Mouse (Mus musculus): ENCODE results near the gene Gimap9. TPM values are rescaled to one million over a fixed set of nuclear protein-coding genes. Genes with fewer than 3 reads are reported as not detected.

Gene Gimap9
- 6.1 TPM for polyA plus RNA-seq (2014; fragmentation: Illumina TruSeq; extraction: RNeasy Lipid Tissue Mini Kit (QIAGEN cat#74804); ENCODE audit: low read depth, low replicate concordance)

DNA sequence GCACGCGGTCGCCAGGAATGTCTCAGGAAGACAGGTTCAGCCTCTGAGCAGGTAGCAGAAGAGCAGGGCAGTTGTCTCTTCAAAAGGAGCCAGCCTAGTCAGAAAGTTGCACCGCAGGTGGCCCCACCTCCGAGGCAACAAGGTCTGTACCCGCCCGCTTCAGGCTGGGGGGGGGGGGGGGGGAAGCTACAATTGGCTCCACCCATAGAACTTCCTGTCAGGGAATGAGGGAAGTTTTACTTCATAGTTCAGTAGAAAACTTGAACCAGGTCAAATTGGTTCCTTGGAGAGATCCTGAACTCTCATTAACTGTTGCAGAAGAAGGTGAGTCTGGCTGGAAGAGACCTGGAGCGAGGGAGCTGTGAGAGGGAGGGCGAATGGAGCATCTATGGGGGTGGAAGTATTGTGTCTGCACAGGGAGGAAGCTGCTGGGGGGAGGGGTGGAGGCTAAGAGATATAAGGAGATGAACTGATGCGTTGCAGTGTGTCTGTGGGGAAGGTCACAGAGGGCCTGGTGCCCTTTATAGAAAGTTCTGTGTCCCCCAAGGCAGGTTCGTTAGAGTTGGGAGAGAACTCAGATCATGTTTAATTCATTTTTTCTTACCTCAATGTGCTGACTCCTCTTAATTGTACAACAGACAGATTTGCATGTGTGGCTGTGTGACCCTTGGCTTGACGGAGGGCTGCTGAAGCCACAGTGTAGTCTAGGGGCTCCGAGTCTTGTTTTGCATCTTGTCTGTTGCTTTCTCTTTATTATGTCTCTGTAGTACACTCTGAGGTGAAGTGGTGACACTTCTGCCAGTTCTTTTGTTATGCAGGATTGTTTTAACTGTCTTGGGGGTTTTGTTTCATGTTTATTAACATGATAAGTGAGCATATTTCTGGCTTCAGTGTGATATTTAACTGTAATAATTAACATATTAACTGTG lies at the start of gene Gimap9:
Gimap9 (plus strand) TSS at position 199 of the 929 bp plus-strand sequence.

DNA sequence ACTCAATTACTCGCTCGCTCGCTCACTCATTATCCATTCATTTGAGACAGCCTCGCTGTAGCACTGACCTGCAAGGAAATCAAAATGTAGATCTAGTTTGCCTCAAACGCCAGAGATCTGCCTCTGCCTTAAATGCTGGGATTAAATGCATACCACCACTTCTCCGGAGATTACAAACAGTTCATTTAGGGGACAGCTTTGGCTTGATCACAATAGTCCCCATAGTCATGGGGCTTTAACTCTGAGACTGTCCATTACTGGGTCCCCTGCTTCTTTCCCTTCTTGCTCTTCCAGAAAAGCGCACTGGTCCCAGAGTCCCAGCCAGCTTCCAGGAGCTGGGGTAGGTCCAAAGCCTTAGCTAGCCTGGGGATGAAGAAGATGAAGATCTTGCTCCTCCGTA lies 49.5 kb upstream of the Gimap9 start, which contains the start of gene AI854703:
AI854703 (plus strand) TSS at position 301 of the 400 bp plus-strand sequence.

DNA sequence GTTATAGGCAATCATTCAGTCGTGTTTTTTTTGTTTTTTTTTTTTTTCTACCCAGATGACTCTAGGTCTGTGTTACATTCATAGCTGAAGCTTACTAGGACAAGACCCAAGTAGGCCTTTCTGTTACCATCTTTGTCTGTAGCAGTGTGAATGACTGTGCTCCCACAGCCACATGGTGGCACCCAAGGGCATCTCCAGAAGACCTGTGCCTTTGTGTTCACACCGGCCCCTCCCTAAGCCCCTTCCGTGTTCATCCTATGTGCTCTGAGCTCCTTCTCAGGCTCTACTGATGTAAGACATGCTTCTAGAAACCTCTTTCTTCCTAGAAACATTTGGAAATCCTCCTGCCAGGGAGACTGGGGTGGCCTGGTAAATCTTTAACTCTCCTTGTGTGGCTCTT lies 28.9 kb upstream of the Gimap9 start, which contains the start of gene Gimap8:
Gimap8 (plus strand) TSS at position 240 of the 400 bp plus-strand sequence.

DNA sequence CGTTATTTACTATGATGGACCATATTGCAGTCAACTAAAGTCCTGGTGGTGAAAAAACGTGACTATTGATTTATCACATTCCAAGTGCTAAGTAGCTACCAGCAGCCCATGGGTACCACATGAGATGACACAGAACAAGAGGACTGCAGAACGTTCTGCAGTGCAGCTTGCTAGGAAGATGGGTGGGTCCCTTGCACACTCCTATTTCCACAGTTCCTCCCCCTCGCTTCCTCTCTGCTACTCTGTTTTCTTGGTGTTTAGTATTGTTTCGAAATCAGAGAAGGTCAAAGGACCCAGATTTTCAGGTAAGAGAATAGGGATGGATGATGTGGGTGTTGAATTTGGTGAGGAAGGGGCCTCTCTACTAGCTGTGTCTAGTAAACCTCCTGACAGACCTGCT lies 8.4 kb downstream of the Gimap9 start, which contains the start of gene Gimap4:
Gimap4 (plus strand) TSS at position 231 of the 400 bp plus-strand sequence.

DNA sequence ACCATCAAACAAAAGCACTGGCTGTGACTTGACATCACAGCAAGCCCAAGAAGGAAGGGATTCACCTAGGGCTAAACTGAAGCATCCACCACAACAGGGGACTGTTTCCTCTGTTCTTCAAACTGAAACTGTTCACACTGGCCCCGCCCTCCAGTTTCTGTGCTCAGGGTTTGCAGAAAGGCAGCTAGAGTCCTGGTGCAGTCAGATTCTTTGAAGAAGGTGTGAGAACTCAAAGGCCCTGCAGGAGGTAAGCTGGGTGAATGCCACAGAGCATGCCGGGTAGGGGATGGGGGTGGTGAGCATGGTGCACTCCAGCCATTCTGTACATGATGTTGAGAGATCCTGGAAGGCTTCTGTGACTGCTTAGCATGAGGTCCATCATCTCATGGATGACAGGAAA lies 42.5 kb downstream of the Gimap9 start, which contains the start of the genes Gm28053 and Gimap7:
Gm28053 (plus strand) TSS at position 153 of the 400 bp plus-strand sequence.
Gimap7 (plus strand) TSS at position 167 of the 400 bp plus-strand sequence.

Other genes with a start within 250 kb of the Gimap9 start
- 9.5 TPM for gene Zfp467, start 230.3 kb upstream of the Gimap9 start, polyA plus RNA-seq (2014; fragmentation: Illumina TruSeq; extraction: RNeasy Lipid Tissue Mini Kit (QIAGEN cat#74804); ENCODE audit: low read depth, low replicate concordance)
- gene Sspo, start 227.9 kb upstream of the Gimap9 start, polyA plus RNA-seq (2014; fragmentation: Illumina TruSeq; extraction: RNeasy Lipid Tissue Mini Kit (QIAGEN cat#74804); ENCODE audit: low read depth, low replicate concordance) = 0.50 TPM
- gene Atp6v0e2, start 138.5 kb upstream of the Gimap9 start, polyA plus RNA-seq (2014; fragmentation: Illumina TruSeq; extraction: RNeasy Lipid Tissue Mini Kit (QIAGEN cat#74804); ENCODE audit: low read depth, low replicate concordance) = 17.0 TPM
- gene Lrrc61, start 121.3 kb upstream of the Gimap9 start, polyA plus RNA-seq (2014; fragmentation: Illumina TruSeq; extraction: RNeasy Lipid Tissue Mini Kit (QIAGEN cat#74804); ENCODE audit: low read depth, low replicate concordance) = 15.5 TPM
- gene Rarres2, start 103.3 kb upstream of the Gimap9 start, polyA plus RNA-seq (2014; fragmentation: Illumina TruSeq; extraction: RNeasy Lipid Tissue Mini Kit (QIAGEN cat#74804); ENCODE audit: low read depth, low replicate concordance) = 115 TPM
- not detected for gene Gm45021, start 86.5 kb upstream of the Gimap9 start, polyA plus RNA-seq (2014; fragmentation: Illumina TruSeq; extraction: RNeasy Lipid Tissue Mini Kit (QIAGEN cat#74804); ENCODE audit: low read depth, low replicate concordance)
- gene Repin1, start 82.2 kb upstream of the Gimap9 start, polyA plus RNA-seq (2014; fragmentation: Illumina TruSeq; extraction: RNeasy Lipid Tissue Mini Kit (QIAGEN cat#74804); ENCODE audit: low read depth, low replicate concordance) = 20.4 TPM
- not detected for gene Gm44965, start 82.2 kb upstream of the Gimap9 start, polyA plus RNA-seq (2014; fragmentation: Illumina TruSeq; extraction: RNeasy Lipid Tissue Mini Kit (QIAGEN cat#74804); ENCODE audit: low read depth, low replicate concordance)
- gene Zfp775, start 74.1 kb upstream of the Gimap9 start, polyA plus RNA-seq (2014; fragmentation: Illumina TruSeq; extraction: RNeasy Lipid Tissue Mini Kit (QIAGEN cat#74804); ENCODE audit: low read depth, low replicate concordance) = 8.5 TPM
- gene AI854703, start 49.4 kb upstream of the Gimap9 start, polyA plus RNA-seq (2014; fragmentation: Illumina TruSeq; extraction: RNeasy Lipid Tissue Mini Kit (QIAGEN cat#74804); ENCODE audit: low read depth, low replicate concordance) = 0.60 TPM
- 10.2 TPM for gene Gimap8, start 28.9 kb upstream of the Gimap9 start, polyA plus RNA-seq (2014; fragmentation: Illumina TruSeq; extraction: RNeasy Lipid Tissue Mini Kit (QIAGEN cat#74804); ENCODE audit: low read depth, low replicate concordance)
- 36.6 TPM for gene Gimap4, start 8.4 kb downstream of the Gimap9 start, polyA plus RNA-seq (2014; fragmentation: Illumina TruSeq; extraction: RNeasy Lipid Tissue Mini Kit (QIAGEN cat#74804); ENCODE audit: low read depth, low replicate concordance)
- gene Gimap6, start 32.1 kb downstream of the Gimap9 start, polyA plus RNA-seq (2014; fragmentation: Illumina TruSeq; extraction: RNeasy Lipid Tissue Mini Kit (QIAGEN cat#74804); ENCODE audit: low read depth, low replicate concordance) = 49.6 TPM
- gene Gm28053, start 42.5 kb downstream of the Gimap9 start, polyA plus RNA-seq (2014; fragmentation: Illumina TruSeq; extraction: RNeasy Lipid Tissue Mini Kit (QIAGEN cat#74804); ENCODE audit: low read depth, low replicate concordance) = not detected
- not detected for gene Gimap7, start 42.5 kb downstream of the Gimap9 start, polyA plus RNA-seq (2014; fragmentation: Illumina TruSeq; extraction: RNeasy Lipid Tissue Mini Kit (QIAGEN cat#74804); ENCODE audit: low read depth, low replicate concordance)
- gene Gimap1, start 62.9 kb downstream of the Gimap9 start, polyA plus RNA-seq (2014; fragmentation: Illumina TruSeq; extraction: RNeasy Lipid Tissue Mini Kit (QIAGEN cat#74804); ENCODE audit: low read depth, low replicate concordance) = 9.0 TPM
- 5.2 TPM for gene Gimap5, start 70.1 kb downstream of the Gimap9 start, polyA plus RNA-seq (2014; fragmentation: Illumina TruSeq; extraction: RNeasy Lipid Tissue Mini Kit (QIAGEN cat#74804); ENCODE audit: low read depth, low replicate concordance)
- 0.71 TPM for gene Gimap3, start 94.7 kb downstream of the Gimap9 start, polyA plus RNA-seq (2014; fragmentation: Illumina TruSeq; extraction: RNeasy Lipid Tissue Mini Kit (QIAGEN cat#74804); ENCODE audit: low read depth, low replicate concordance)
- gene Tmem176a, start 164.8 kb downstream of the Gimap9 start, polyA plus RNA-seq (2014; fragmentation: Illumina TruSeq; extraction: RNeasy Lipid Tissue Mini Kit (QIAGEN cat#74804); ENCODE audit: low read depth, low replicate concordance) = 28.1 TPM
- 56.5 TPM for gene Tmem176b, start 165.4 kb downstream of the Gimap9 start, polyA plus RNA-seq (2014; fragmentation: Illumina TruSeq; extraction: RNeasy Lipid Tissue Mini Kit (QIAGEN cat#74804); ENCODE audit: low read depth, low replicate concordance)
- gene Aoc1, start 196.8 kb downstream of the Gimap9 start, polyA plus RNA-seq (2014; fragmentation: Illumina TruSeq; extraction: RNeasy Lipid Tissue Mini Kit (QIAGEN cat#74804); ENCODE audit: low read depth, low replicate concordance) = not detected

Data from heart, adult 10 weeks (tissue).